Mouse (Mus musculus): Measurements from ENCODE around the gene Dao.

Dao gene

DNA sequence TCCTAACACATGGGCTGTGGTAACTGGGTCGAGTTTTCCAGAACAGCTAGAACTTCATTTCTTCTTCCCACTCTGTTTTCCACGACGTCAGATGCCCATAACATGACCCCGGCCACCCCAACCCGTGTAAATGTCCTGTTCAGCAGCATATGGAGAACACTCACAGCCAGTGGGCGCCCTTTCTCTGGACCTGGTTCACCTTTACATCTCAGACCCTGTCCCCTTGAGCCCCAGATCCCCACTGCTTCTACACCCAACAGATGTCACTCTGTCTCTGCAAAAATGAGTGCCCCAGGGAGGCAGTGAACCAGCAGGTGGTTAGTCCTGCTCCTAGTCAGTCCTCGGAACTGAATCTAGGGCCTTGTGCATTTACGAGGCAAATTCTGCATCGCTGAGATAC lies 64.5 kb downstream of the Dao start:
- DNase-seq (ENCODE audit: low spot score in 2 of 2) = no peak

DNA sequence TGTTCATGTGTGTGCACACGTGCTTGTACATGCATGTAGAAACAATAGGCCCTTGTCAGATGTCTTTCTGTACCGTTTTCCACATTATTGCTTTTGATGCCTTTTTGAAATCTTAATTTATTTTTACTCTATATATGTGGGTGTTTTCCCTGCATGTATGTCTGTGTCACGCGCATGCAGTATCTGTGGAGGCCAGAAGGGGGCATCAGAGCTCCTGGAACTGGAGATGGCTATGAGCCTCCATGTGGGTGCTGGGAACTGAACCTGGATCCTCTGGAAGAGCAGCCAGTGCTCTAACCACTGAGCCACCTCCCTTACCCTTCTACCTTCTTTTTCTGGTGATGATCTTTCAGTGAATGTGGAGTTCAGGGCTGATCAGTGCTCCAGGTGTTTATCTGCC lies 67.4 kb downstream of the Dao start:
- DNase-seq (ENCODE audit: low spot score in 2 of 2) = no peak

GRCm38 (mm10) chr5:114072262-114072661 lies 68.8 kb downstream of the Dao start:
- DNase-seq (ENCODE audit: low spot score in 2 of 2) = no peak

Measured in urinary bladder, postnatal 36 days (tissue).